Mouse (Mus musculus) small intestine, adult 2 months (tissue): Measurements from ENCODE around the gene Dnaaf5.

Source experiments
- CTCF ChIP-seq: fragments of 200-500 bp; IDR thresholded peaks from 2 replicates; pipeline ENCODE4 v1.5.1; 2012; ENCODE audit warnings: low read depth, mild to moderate bottlenecking, control low read depth, inconsistent platforms, low read length, moderate library complexity, mixed read lengths; ENCODE audit not compliant: insufficient replicate concordance, insufficient read length; ENCODE audit errors: extremely low read depth
- POLR2A ChIP-seq: fragments of 200-500 bp; IDR thresholded peaks from 2 replicates; pipeline ENCODE4 v1.6.1; 2012; ENCODE audit warnings: low read depth, mild to moderate bottlenecking, control low read depth, inconsistent platforms, low read length, moderate library complexity

DNA sequence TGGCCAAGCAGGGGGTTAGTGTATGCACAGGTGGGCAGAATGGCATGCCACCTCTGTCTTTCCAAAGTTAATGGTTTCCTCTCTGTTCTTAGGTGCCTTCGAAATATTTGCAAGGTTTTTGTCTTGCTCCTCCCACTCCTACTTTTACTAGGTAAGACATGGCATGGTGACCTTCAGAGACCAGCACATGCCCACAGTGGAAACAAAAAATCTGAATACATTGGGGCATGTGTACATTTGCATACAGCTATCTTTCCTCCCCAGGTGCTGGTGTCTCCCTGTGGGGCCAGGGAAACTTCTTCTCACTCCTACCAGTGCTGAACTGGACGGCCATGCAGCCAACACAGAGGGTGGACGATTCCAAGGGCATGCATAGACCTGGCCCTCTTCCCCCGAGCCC lies 84.4 kb downstream of the Dnaaf5 start:
- TF ChIP-seq CTCF (no peak), POLR2A (no peak)
